Mouse (Mus musculus) spleen, adult 2 months (tissue): ENCODE measurements around the gene Reps2.

ENCODE experiments used
- CTCF ChIP-seq: fragments of 200-500 bp; IDR thresholded peaks from 2 replicates; pipeline ENCODE4 v1.5.1; 2011; ENCODE audit warnings: mild to moderate bottlenecking, inconsistent platforms; ENCODE audit not compliant: insufficient read depth, insufficient read length, insufficient replicate concordance; ENCODE audit errors: extremely low read depth
- POLR2A ChIP-seq: fragments of 200-500 bp; IDR thresholded peaks from 2 replicates; pipeline ENCODE4 v1.6.1; 2011; ENCODE audit warnings: low read depth, low read length, inconsistent platforms

- TF ChIP-seq POLR2A (no peak), CTCF (no peak)
Measured at GRCm38 (mm10) chrX:162413124-162413523, 230.3 kb downstream of the Reps2 start.
